Mouse (Mus musculus): ENCODE results near the gene Hjurp. TPM values are rescaled to one million over a fixed set of nuclear protein-coding genes. Genes with fewer than 3 reads are reported as not detected.
A peak's percentile ranks its signal among the peaks of the same experiment; 100 is the strongest.

The Hjurp gene
- polyA plus RNA-seq, 1 experiment from 2014 or later = 182 TPM

DNA sequence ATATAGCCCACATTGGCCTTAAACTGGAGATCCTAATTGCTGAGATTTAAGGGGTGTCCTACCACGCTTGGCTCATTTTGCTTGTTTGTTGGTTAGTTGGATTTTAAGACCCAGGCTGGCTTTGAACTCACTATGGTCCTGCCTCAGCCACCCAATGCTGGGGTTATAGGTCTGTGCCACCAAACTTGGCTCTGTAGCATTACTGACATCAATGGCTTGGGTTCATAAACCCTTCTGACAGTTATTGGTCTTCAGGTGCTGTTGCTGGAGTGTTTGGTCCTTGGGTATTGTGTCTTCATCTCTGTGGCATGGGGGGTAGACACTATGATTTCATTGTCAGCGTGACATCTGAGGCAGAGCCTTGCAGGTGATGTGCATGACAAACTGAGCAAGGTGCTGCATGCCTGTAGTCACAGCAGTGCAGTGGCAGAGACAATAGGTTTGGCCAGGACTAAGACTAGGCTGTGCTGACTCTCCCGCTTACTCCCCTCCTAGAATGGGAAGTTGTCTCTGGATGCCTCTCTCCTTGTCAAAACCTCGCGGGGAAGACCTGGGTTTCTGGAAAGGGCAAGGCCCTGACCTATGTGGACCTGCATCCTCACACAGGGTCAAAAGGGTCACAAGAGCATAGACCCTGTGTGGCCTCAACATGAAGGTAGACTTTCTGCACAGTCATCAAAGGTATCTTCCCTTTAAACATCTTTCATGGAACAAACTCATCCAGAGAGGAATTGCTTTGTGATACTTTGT lies 23.0 kb upstream of the Hjurp start:
- Histone ChIP-seq H3K4me1 (replicated peaks; ENCODE audit: control insufficient read depth, insufficient read depth, low read length) (no peaks in the 10 kb centered on the region), H3K4me2 (ENCODE audit: low read length) (no peak overlapping the region), H3K27me3 (replicated peaks; ENCODE audit: control insufficient read depth, insufficient read depth, low read length) (no peaks in the 10 kb centered on the region), H3K9ac (ENCODE audit: low read length) (no peak overlapping the region), H3K27ac (ENCODE audit: low read depth) (no peak overlapping the region), H3K9me3 (ENCODE audit: control insufficient read depth, low read length) (peaks cover 51% of the 10 kb centered on the region), H3K36me3 (ENCODE audit: control insufficient read depth, insufficient read depth, low read length) (no peaks in the 10 kb centered on the region), H3K4me3 (ENCODE audit: low read depth, low read length) (no peak overlapping the region)
- WGBS = 41% methylated on average over 5 of the region's 5 CpGs
- ATAC-seq (replicated peaks; ENCODE audit: low FRiP score, low TSS enrichment, low read depth) (no peak), DNase-seq (ENCODE audit: low spot score) (peak; percentile 56)

GRCm38 (mm10) chr1:88299529-88299945 lies 22.1 kb upstream of the Hjurp start:
- ATAC-seq (replicated peaks; ENCODE audit: low FRiP score, low TSS enrichment, low read depth) (no peak), DNase-seq (ENCODE audit: low spot score) (no peak)
- Histone ChIP-seq H3K36me3 (ENCODE audit: control insufficient read depth, insufficient read depth, low read length) (no peaks in the 10 kb centered on the region), H3K4me3 (ENCODE audit: low read depth, low read length) (no peak overlapping the region), H3K9me3 (ENCODE audit: control insufficient read depth, low read length) (peaks cover 49% of the 10 kb centered on the region), H3K27ac (ENCODE audit: low read depth) (no peak overlapping the region), H3K4me2 (ENCODE audit: low read length) (no peak overlapping the region), H3K27me3 (replicated peaks; ENCODE audit: control insufficient read depth, insufficient read depth, low read length) (no peaks in the 10 kb centered on the region), H3K9ac (ENCODE audit: low read length) (no peak overlapping the region), H3K4me1 (replicated peaks; ENCODE audit: control insufficient read depth, insufficient read depth, low read length) (no peaks in the 10 kb centered on the region)
- WGBS = 74% methylated on average over 2 of the region's 2 CpGs

DNA sequence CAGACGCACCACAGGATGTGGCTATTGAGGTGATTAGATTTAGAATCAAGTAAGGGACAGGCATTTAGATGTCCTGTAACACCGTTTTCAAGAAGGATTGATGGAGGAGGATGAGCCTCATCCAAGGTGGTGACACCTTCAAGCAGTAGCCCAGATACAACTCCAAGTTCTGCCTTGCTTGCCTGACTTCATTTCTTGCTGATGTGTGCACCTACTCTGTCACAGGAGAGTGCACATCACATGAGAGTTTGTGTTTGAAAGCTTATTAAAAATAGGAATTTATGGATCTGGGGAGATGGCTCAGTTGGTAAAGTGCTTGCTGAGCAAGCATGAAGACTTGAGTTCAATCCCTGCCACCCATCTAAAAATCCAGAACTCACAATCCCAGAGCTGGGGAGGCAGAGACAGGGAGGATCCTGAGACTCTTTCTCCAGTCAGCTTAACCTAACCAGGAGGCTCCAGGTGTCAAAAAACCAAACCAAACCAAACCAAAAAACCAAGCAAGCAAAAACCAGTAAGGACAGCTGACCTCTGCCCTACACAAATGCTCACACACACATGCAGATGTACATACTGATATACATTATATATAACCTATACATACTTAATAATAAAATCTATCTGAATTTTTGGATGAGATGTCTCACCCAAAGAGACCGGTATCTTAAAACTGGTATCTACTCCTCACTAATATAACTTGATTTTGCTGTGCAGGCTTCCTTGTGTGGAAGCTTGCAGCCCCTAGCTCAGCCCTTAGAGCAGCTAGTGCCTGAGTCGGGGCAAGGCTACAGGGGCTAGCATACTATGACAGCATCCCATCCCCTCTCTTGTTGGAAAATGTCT lies 21.5 kb upstream of the Hjurp start:
- no peak overlapping the region for H3K27ac ChIP-seq (ENCODE audit: low read depth)
- H3K4me2 ChIP-seq (ENCODE audit: low read length) = no peak overlapping the region
- DNase-seq (ENCODE audit: low spot score) (peak; percentile 54), ATAC-seq (replicated peaks; ENCODE audit: low FRiP score, low TSS enrichment, low read depth) (no peak)
- whole genome bisulfite sequencing = 65% methylated on average over 4 of the region's 4 CpGs
- H3K9ac ChIP-seq (ENCODE audit: low read length) = no peak overlapping the region
- H3K36me3 ChIP-seq (ENCODE audit: control insufficient read depth, insufficient read depth, low read length) = no peaks in the 10 kb centered on the region
- H3K27me3 ChIP-seq (replicated peaks; ENCODE audit: control insufficient read depth, insufficient read depth, low read length) = no peaks in the 10 kb centered on the region
- H3K4me1 ChIP-seq (replicated peaks; ENCODE audit: control insufficient read depth, insufficient read depth, low read length) = no peaks in the 10 kb centered on the region
- H3K9me3 ChIP-seq (ENCODE audit: control insufficient read depth, low read length) = peaks cover 46% of the 10 kb centered on the region
- H3K4me3 ChIP-seq (ENCODE audit: low read depth, low read length) = no peak overlapping the region

GRCm38 (mm10) chr1:88297480-88298258 lies 20.2 kb upstream of the Hjurp start:
- ATAC-seq (replicated peaks; ENCODE audit: low FRiP score, low TSS enrichment, low read depth) (no peak), DNase-seq (ENCODE audit: low spot score) (peak; percentile 60)
- H3K4me1 ChIP-seq (replicated peaks; ENCODE audit: control insufficient read depth, insufficient read depth, low read length) = no peaks in the 10 kb centered on the region
- no peaks in the 10 kb centered on the region for H3K36me3 ChIP-seq (ENCODE audit: control insufficient read depth, insufficient read depth, low read length)
- peaks cover 43% of the 10 kb centered on the region for H3K9me3 ChIP-seq (ENCODE audit: control insufficient read depth, low read length)
- no peak overlapping the region for H3K4me2 ChIP-seq (ENCODE audit: low read length)
- H3K4me3 ChIP-seq (ENCODE audit: low read depth, low read length) = no peak overlapping the region
- H3K9ac ChIP-seq (ENCODE audit: low read length) = no peak overlapping the region
- H3K27me3 ChIP-seq (replicated peaks; ENCODE audit: control insufficient read depth, insufficient read depth, low read length) = no peaks in the 10 kb centered on the region
- H3K27ac ChIP-seq (ENCODE audit: low read depth) = no peak overlapping the region
- WGBS = 70% methylated on average over 7 of the region's 7 CpGs

DNA sequence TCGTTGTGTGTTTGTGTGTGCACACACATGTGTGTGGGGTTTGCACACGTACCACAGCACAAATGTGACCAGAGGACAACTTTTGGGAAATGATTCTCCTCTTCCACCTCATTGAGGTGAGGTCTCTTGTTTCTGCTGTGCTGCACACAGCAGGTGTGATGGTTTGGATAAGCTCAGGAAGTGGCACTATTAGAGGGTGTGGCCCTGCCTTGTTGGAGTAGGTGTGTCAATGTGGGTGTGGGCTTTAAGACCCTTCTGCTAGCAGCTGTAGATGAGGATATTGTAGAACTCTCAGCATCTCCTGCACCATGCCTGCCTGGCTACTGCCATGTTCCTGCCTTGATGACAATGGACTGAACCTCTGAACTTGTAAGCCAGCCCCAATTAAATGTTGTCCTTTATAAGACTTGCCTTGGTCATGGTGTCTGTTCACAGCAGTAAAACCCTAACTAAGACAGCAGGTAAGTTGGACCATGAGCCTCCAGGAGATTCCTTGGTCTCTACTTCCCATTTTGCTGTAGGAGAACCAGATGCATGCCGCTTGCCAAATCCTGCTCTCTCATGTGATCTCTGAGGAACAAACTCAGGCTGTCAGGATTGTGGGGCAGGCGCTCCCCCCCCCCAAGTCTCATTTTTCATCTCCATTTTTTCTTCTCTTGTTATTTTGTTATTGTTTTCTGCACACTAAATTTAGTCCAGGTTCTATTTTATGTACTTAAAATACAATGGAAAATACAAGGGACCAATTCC lies 18.9 kb upstream of the Hjurp start:
- Histone ChIP-seq H3K27ac (ENCODE audit: low read depth) (no peak overlapping the region), H3K9me3 (ENCODE audit: control insufficient read depth, low read length) (peaks cover 43% of the 10 kb centered on the region), H3K27me3 (replicated peaks; ENCODE audit: control insufficient read depth, insufficient read depth, low read length) (no peaks in the 10 kb centered on the region), H3K36me3 (ENCODE audit: control insufficient read depth, insufficient read depth, low read length) (no peaks in the 10 kb centered on the region), H3K9ac (ENCODE audit: low read length) (no peak overlapping the region), H3K4me2 (ENCODE audit: low read length) (no peak overlapping the region), H3K4me1 (replicated peaks; ENCODE audit: control insufficient read depth, insufficient read depth, low read length) (no peaks in the 10 kb centered on the region), H3K4me3 (ENCODE audit: low read depth, low read length) (no peak overlapping the region)
- WGBS = 78% methylated on average over 4 of the region's 4 CpGs
- ATAC-seq (replicated peaks; ENCODE audit: low FRiP score, low TSS enrichment, low read depth) = no peak
- peak; percentile 52 for DNase-seq (ENCODE audit: low spot score)

- H3K27me3 ChIP-seq (replicated peaks; ENCODE audit: control insufficient read depth, insufficient read depth, low read length) = no peaks in the 10 kb centered on the region
- no peak overlapping the region for H3K4me3 ChIP-seq (ENCODE audit: low read depth, low read length)
- no peak for DNase-seq (ENCODE audit: low spot score)
- WGBS = 21% methylated on average over 1 of the region's 1 CpGs
- H3K36me3 ChIP-seq (ENCODE audit: control insufficient read depth, insufficient read depth, low read length) = no peaks in the 10 kb centered on the region
- H3K4me2 ChIP-seq (ENCODE audit: low read length) = no peak overlapping the region
- H3K27ac ChIP-seq (ENCODE audit: low read depth) = no peak overlapping the region
- no peak for ATAC-seq (replicated peaks; ENCODE audit: low FRiP score, low TSS enrichment, low read depth)
- H3K9ac ChIP-seq (ENCODE audit: low read length) = no peak overlapping the region
- H3K4me1 ChIP-seq (replicated peaks; ENCODE audit: control insufficient read depth, insufficient read depth, low read length) = no peaks in the 10 kb centered on the region
- peaks cover 40% of the 10 kb centered on the region for H3K9me3 ChIP-seq (ENCODE audit: control insufficient read depth, low read length)
Observed at GRCm38 (mm10) chr1:88294650-88295049, 17.2 kb upstream of the Hjurp start.

DNA sequence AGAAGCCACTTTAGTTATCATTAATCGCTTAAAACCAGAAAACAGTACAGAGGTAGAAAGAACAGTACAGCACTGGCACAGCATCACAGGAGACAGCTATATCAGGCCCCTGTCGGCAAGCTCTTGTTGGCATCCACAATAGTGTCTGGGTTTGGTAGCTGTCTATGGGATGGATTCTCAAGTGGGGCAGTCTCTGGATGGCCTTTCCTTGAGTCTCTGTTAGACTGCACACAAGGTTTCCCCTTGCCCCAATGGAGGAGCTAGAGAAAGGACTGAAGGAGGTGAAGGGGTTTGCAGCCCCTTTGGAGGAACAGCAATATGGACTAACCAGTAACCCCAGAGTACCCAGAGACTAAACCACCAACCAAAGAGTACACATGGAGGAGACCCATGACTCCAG lies 14.6 kb upstream of the Hjurp start:
- ATAC-seq (replicated peaks; ENCODE audit: low FRiP score, low TSS enrichment, low read depth) = no peak
- Histone ChIP-seq H3K4me2 (ENCODE audit: low read length) (no peak overlapping the region), H3K9me3 (ENCODE audit: control insufficient read depth, low read length) (peaks cover 37% of the 10 kb centered on the region), H3K36me3 (ENCODE audit: control insufficient read depth, insufficient read depth, low read length) (no peaks in the 10 kb centered on the region), H3K4me3 (ENCODE audit: low read depth, low read length) (no peak overlapping the region), H3K4me1 (replicated peaks; ENCODE audit: control insufficient read depth, insufficient read depth, low read length) (no peaks in the 10 kb centered on the region), H3K27ac (ENCODE audit: low read depth) (no peak overlapping the region), H3K9ac (ENCODE audit: low read length) (no peak overlapping the region), H3K27me3 (replicated peaks; ENCODE audit: control insufficient read depth, insufficient read depth, low read length) (no peaks in the 10 kb centered on the region)
- 51% methylated on average over 2 of the region's 2 CpGs for WGBS
- peak; percentile 56 for DNase-seq (ENCODE audit: low spot score)

GRCm38 (mm10) chr1:88291409-88292005 lies 14.1 kb upstream of the Hjurp start:
- ATAC-seq (replicated peaks; ENCODE audit: low FRiP score, low TSS enrichment, low read depth) (no peak), DNase-seq (ENCODE audit: low spot score) (peak; percentile 53)
- Histone ChIP-seq H3K27me3 (replicated peaks; ENCODE audit: control insufficient read depth, insufficient read depth, low read length) (no peaks in the 10 kb centered on the region), H3K9me3 (ENCODE audit: control insufficient read depth, low read length) (peaks cover 41% of the 10 kb centered on the region), H3K36me3 (ENCODE audit: control insufficient read depth, insufficient read depth, low read length) (no peaks in the 10 kb centered on the region), H3K4me3 (ENCODE audit: low read depth, low read length) (no peak overlapping the region), H3K4me1 (replicated peaks; ENCODE audit: control insufficient read depth, insufficient read depth, low read length) (no peaks in the 10 kb centered on the region), H3K9ac (ENCODE audit: low read length) (no peak overlapping the region), H3K4me2 (ENCODE audit: low read length) (no peak overlapping the region), H3K27ac (ENCODE audit: low read depth) (no peak overlapping the region)
- 58% methylated on average over 3 of the region's 3 CpGs for WGBS

Measured in intestine, embryonic 14.5 days (tissue).